Mouse (Mus musculus): Measurements from ENCODE around the gene Ctrc.

- TF ChIP-seq POLR2A (IDR thresholded peaks at IDR 0.05; ENCODE audit: control insufficient read depth, low read depth, low read length) = no peak
- no peak for TF ChIP-seq CTCF (IDR thresholded peaks at IDR 0.05; ENCODE audit: control insufficient read depth, insufficient read depth, insufficient replicate concordance, low read depth, low read length)
These were observed 81.2 kb downstream of the Ctrc start for GRCm38 (mm10) chr4:141765008-141765407.

Measured in testis, adult 2 months (tissue).